Mouse (Mus musculus) E14TG2a.4 (cell line): ENCODE measurements around the gene Gja1.

ENCODE experiments used
- H3K27me3 ChIP-seq: 2 replicates; pipeline ENCODE4 v1.6.1; 2014; ENCODE audit warnings: low read length, control low read depth; ENCODE audit not compliant: insufficient read depth
- H3K36me3 ChIP-seq: 2 replicates; pipeline ENCODE4 v1.6.1; 2014; ENCODE audit warnings: low read length, control low read depth; ENCODE audit not compliant: insufficient read depth
- H3K4me1 ChIP-seq: replicated peaks from 2 replicates; pipeline ENCODE4 v1.6.1; 2014; ENCODE audit warnings: low read depth, low read length, control low read depth
- H3K4me3 ChIP-seq: replicated peaks from 2 replicates; pipeline ENCODE4 v1.5.1; 2014; ENCODE audit warnings: mild to moderate bottlenecking, low read length
- H3K9me3 ChIP-seq: 2 replicates; pipeline ENCODE4 v1.6.1; 2014; ENCODE audit warnings: low read length, control low read depth
- CTCF ChIP-seq: conservative IDR thresholded peaks from 2 replicates; pipeline ENCODE4 v1.5.1; 2014; ENCODE audit warnings: low read length
- NANOG ChIP-seq: IDR thresholded peaks from 2 replicates; pipeline ENCODE4 v1.6.1; 2014; ENCODE audit warnings: borderline replicate concordance, low read length, mixed read lengths
- POU5F1 ChIP-seq: IDR thresholded peaks from 2 replicates; pipeline ENCODE4 v1.6.1; 2014; ENCODE audit warnings: low read length, borderline replicate concordance

Gja1 gene

GRCm38 (mm10) chr10:56405934-56406333 lies 28.8 kb downstream of the Gja1 start:
- Histone ChIP-seq H3K4me1 (peaks cover 41% of the 10 kb centered on the region), H3K27me3 (no peaks in the 10 kb centered on the region), H3K9me3 (no peaks in the 10 kb centered on the region), H3K36me3 (no peaks in the 10 kb centered on the region), H3K4me3 (no peak overlapping the region)
- TF ChIP-seq NANOG (no peak), CTCF (no peak), POU5F1 (no peak)

GRCm38 (mm10) chr10:56406386-56407130 lies 29.4 kb downstream of the Gja1 start:
- Histone ChIP-seq H3K9me3 (no peaks in the 10 kb centered on the region), H3K36me3 (no peaks in the 10 kb centered on the region), H3K4me3 (no peak overlapping the region), H3K4me1 (peaks cover 35% of the 10 kb centered on the region), H3K27me3 (no peaks in the 10 kb centered on the region)
- TF ChIP-seq CTCF (peak; percentile 47), NANOG (no peak)

GRCm38 (mm10) chr10:56415894-56416570 lies 38.9 kb downstream of the Gja1 start:
- 0 out of 2 replicates have a peak, but pooled peaks cover 5% of the 10 kb centered on the region for H3K4me1 ChIP-seq
- TF ChIP-seq NANOG: no peak
- TF ChIP-seq POU5F1: no peak
- no peak for TF ChIP-seq CTCF
- no peaks in the 10 kb centered on the region for H3K36me3 ChIP-seq
- H3K4me3 ChIP-seq: no peak overlapping the region
- no peaks in the 10 kb centered on the region for H3K9me3 ChIP-seq
- no peaks in the 10 kb centered on the region for H3K27me3 ChIP-seq

- H3K4me3 ChIP-seq: no peak overlapping the region
- H3K27me3 ChIP-seq: no peaks in the 10 kb centered on the region
- no peaks in the 10 kb centered on the region for H3K9me3 ChIP-seq
- H3K36me3 ChIP-seq: no peaks in the 10 kb centered on the region
- TF ChIP-seq CTCF: no peak
- no peak for TF ChIP-seq POU5F1
- no peak for TF ChIP-seq NANOG
- H3K4me1 ChIP-seq: peaks cover 31% of the 10 kb centered on the region
These were observed 45.4 kb downstream of the Gja1 start for GRCm38 (mm10) chr10:56422518-56422917.

GRCm38 (mm10) chr10:56425016-56425798 lies 48.1 kb downstream of the Gja1 start:
- 0 out of 2 replicates have a peak overlapping the region, but pooled peaks have one; percentile 24 for H3K4me3 ChIP-seq
- no peaks in the 10 kb centered on the region for H3K27me3 ChIP-seq
- TF ChIP-seq POU5F1 (no peak), NANOG (peak; percentile 69; the same call in 1 of the 2 replicates)
- H3K36me3 ChIP-seq: no peaks in the 10 kb centered on the region
- peaks cover 55% of the 10 kb centered on the region for H3K4me1 ChIP-seq
- H3K9me3 ChIP-seq: no peaks in the 10 kb centered on the region

- Histone ChIP-seq H3K4me1 (peaks cover 66% of the 10 kb centered on the region), H3K9me3 (no peaks in the 10 kb centered on the region), H3K27me3 (no peaks in the 10 kb centered on the region), H3K36me3 (no peaks in the 10 kb centered on the region), H3K4me3 (no peak overlapping the region)
- TF ChIP-seq NANOG (peak; percentile 82), CTCF (no peak), POU5F1 (no peak)
These were observed 49.2 kb downstream of the Gja1 start for GRCm38 (mm10) chr10:56426369-56426768.

GRCm38 (mm10) chr10:56427382-56427781 lies 50.3 kb downstream of the Gja1 start:
- Histone ChIP-seq H3K9me3 (no peaks in the 10 kb centered on the region), H3K4me3 (no peak overlapping the region), H3K4me1 (peaks cover 74% of the 10 kb centered on the region), H3K27me3 (no peaks in the 10 kb centered on the region), H3K36me3 (no peaks in the 10 kb centered on the region)
- TF ChIP-seq NANOG: no peak
- no peak for TF ChIP-seq CTCF
- TF ChIP-seq POU5F1: no peak

GRCm38 (mm10) chr10:56427827-56428226 lies 50.7 kb downstream of the Gja1 start:
- H3K4me3 ChIP-seq: no peak overlapping the region
- no peaks in the 10 kb centered on the region for H3K27me3 ChIP-seq
- TF ChIP-seq CTCF: no peak
- TF ChIP-seq NANOG: no peak
- TF ChIP-seq POU5F1: no peak
- no peaks in the 10 kb centered on the region for H3K9me3 ChIP-seq
- H3K36me3 ChIP-seq: no peaks in the 10 kb centered on the region
- H3K4me1 ChIP-seq: peaks cover 78% of the 10 kb centered on the region
